Mouse (Mus musculus) liver, adult 2 months (tissue): Measurements from ENCODE around the gene Pdcd10. TPM values are rescaled to one million over a fixed set of nuclear protein-coding genes. Genes with fewer than 3 reads are reported as not detected.

ENCODE experiments used
- DNase-seq: peaks from one replicate; pipeline ENCODE4 v3.0.0-alpha.2; 2011; ENCODE audit warnings: low read depth, low spot score; ENCODE audit errors: extremely low read depth
- H3K27ac ChIP-seq: fragments of 200-500 bp; replicated peaks from 2 replicates; pipeline ENCODE4 v1.5.1; 2012; ENCODE audit warnings: low read depth, mild to moderate bottlenecking, control low read depth, inconsistent platforms, low read length; ENCODE audit not compliant: insufficient read depth
- H3K27me3 ChIP-seq: fragments of 200-500 bp; 2 replicates; pipeline ENCODE4 v1.6.1; 2012; ENCODE audit warnings: mild to moderate bottlenecking, moderate library complexity, low read length, inconsistent platforms; ENCODE audit not compliant: control insufficient read depth, insufficient read depth
- H3K36me3 ChIP-seq: fragments of 200-500 bp; 2 replicates; pipeline ENCODE4 v1.6.1; 2012; ENCODE audit warnings: low read length, inconsistent platforms; ENCODE audit not compliant: control insufficient read depth, insufficient read depth
- H3K4me1 ChIP-seq: fragments of 200-500 bp; 2 replicates; pipeline ENCODE4 v1.6.1; 2011; ENCODE audit warnings: low read length; ENCODE audit not compliant: control insufficient read depth, insufficient read depth
- H3K4me3 ChIP-seq: fragments of 200-500 bp; 2 replicates; pipeline ENCODE4 v1.5.1; 2011; ENCODE audit warnings: low read depth, mild to moderate bottlenecking, control low read depth, low read length, moderate library complexity; ENCODE audit not compliant: insufficient read depth
- H3K79me2 ChIP-seq: fragments of 200-500 bp; 2 replicates; pipeline ENCODE4 v1.6.1; 2012; ENCODE audit warnings: inconsistent platforms, mild to moderate bottlenecking, low read length, moderate library complexity; ENCODE audit not compliant: control insufficient read depth, insufficient read depth
- H3K9ac ChIP-seq: fragments of 200-500 bp; 2 replicates; pipeline ENCODE4 v1.6.1; 2012; ENCODE audit warnings: low read depth, mild to moderate bottlenecking, control low read depth, inconsistent platforms, low read length
- CTCF ChIP-seq: fragments of 200-500 bp; IDR thresholded peaks from 2 replicates; pipeline ENCODE4 v1.5.1; 2011; ENCODE audit warnings: low read depth, low read length, control low read depth
- POLR2A ChIP-seq: fragments of 200-500 bp; IDR thresholded peaks from 2 replicates; pipeline ENCODE4 v1.6.1; 2011; ENCODE audit warnings: low read length, control low read depth; ENCODE audit not compliant: insufficient read depth; ENCODE audit errors: extremely low read depth
- WGBS: fragments of 180-500 bp; shearing (Covaris S2); methylation state at CpG from one replicate; pipeline ENCODE4 v1.1.7; 2018; 5-methylcytosine and 5-hydroxymethylcytosine counted together
- polyA plus RNA-seq: library from polyadenylated mRNA; depleted of rRNA; stranded (reverse); fragments of >200 nt; gene quantifications from 2 replicates; pipeline ENCODE4 v1.2.3, GENCODE M21; 2012
- total RNA-seq: library from RNA; depleted of rRNA; stranded (reverse); fragments of >200 nt; gene quantifications from 2 replicates; pipeline ENCODE4 v1.2.3, GENCODE M21; 2014

The Pdcd10 gene
- total and polyA plus RNA-seq, 2 experiments: 1.5 to 31.4 TPM

- TF ChIP-seq CTCF: no peak
- TF ChIP-seq POLR2A: no peak
- no peaks in the 10 kb centered on the region for H3K27me3 ChIP-seq
- H3K9ac ChIP-seq: no peak overlapping the region
- H3K27ac ChIP-seq: no peak overlapping the region
- H3K79me2 ChIP-seq: no peaks in the 10 kb centered on the region; the same call in 1 of the 2 replicates
- WGBS: 64% methylated on average over 3 of the region's 3 CpGs
- peaks cover 7% of the 10 kb centered on the region for H3K36me3 ChIP-seq
- DNase-seq: no peak
- peaks cover 16% of the 10 kb centered on the region; the same call in 1 of the 2 replicates for H3K4me1 ChIP-seq
- no peak overlapping the region for H3K4me3 ChIP-seq
Measured at GRCm38 (mm10) chr3:75534045-75534834, 22.4 kb downstream of the Pdcd10 start.

- peak; percentile 92 for DNase-seq
- H3K27me3 ChIP-seq: no peaks in the 10 kb centered on the region
- peaks cover 16% of the 10 kb centered on the region; the same call in 1 of the 2 replicates for H3K4me1 ChIP-seq
- no peak for TF ChIP-seq CTCF
- no peak for TF ChIP-seq POLR2A
- H3K36me3 ChIP-seq: peaks cover 14% of the 10 kb centered on the region
- no peak overlapping the region for H3K27ac ChIP-seq
- 29% methylated on average over 3 of the region's 3 CpGs for WGBS
- H3K9ac ChIP-seq: no peak overlapping the region
- no peaks in the 10 kb centered on the region; the same call in 1 of the 2 replicates for H3K79me2 ChIP-seq
- no peak overlapping the region for H3K4me3 ChIP-seq
Measured at GRCm38 (mm10) chr3:75531074-75531473, 25.6 kb downstream of the Pdcd10 start.

GRCm38 (mm10) chr3:75522527-75522926 is 34.1 kb downstream of the Pdcd10 start:
- Histone ChIP-seq H3K27me3 (no peaks in the 10 kb centered on the region), H3K27ac (no peak overlapping the region), H3K4me3 (no peak overlapping the region), H3K4me1 (no peaks in the 10 kb centered on the region), H3K36me3 (peaks cover 34% of the 10 kb centered on the region), H3K79me2 (no peaks in the 10 kb centered on the region; the same call in 1 of the 2 replicates), H3K9ac (no peak overlapping the region)
- no peak for DNase-seq
- no peak for TF ChIP-seq CTCF
- no peak for TF ChIP-seq POLR2A
- 66% methylated on average over 1 of the region's 1 CpGs for WGBS

- no peak overlapping the region for H3K27ac ChIP-seq
- H3K27me3 ChIP-seq: no peaks in the 10 kb centered on the region
- DNase-seq: no peak
- H3K4me1 ChIP-seq: no peaks in the 10 kb centered on the region
- H3K36me3 ChIP-seq: peaks cover 28% of the 10 kb centered on the region
- no peaks in the 10 kb centered on the region; the same call in 1 of the 2 replicates for H3K79me2 ChIP-seq
- H3K4me3 ChIP-seq: no peak overlapping the region
- TF ChIP-seq POLR2A: no peak
- TF ChIP-seq CTCF: no peak
- no peak overlapping the region for H3K9ac ChIP-seq
- 92% methylated on average over 2 of the region's 2 CpGs for WGBS
Measured at GRCm38 (mm10) chr3:75521314-75521713, 35.3 kb downstream of the Pdcd10 start.

- 77% methylated on average over 7 of the region's 7 CpGs for WGBS
- TF ChIP-seq POLR2A (no peak), CTCF (peak; percentile 52; the same call in 1 of the 2 replicates)
- peak; percentile 33 for DNase-seq
Measured at GRCm38 (mm10) chr3:75517631-75518250, 38.9 kb downstream of the Pdcd10 start.

More at GRCm38 (mm10) chr3:75517631-75518250, 38.9 kb downstream of the Pdcd10 start:
- Histone ChIP-seq H3K36me3 (peaks cover 25% of the 10 kb centered on the region), H3K9ac (no peak overlapping the region), H3K27me3 (no peaks in the 10 kb centered on the region), H3K79me2 (no peaks in the 10 kb centered on the region), H3K4me3 (no peak overlapping the region), H3K4me1 (no peaks in the 10 kb centered on the region), H3K27ac (no peak overlapping the region)
